Mouse (Mus musculus) cerebellum, adult 2 months (tissue): ENCODE data around the gene Spint1. TPM values are rescaled to one million over a fixed set of nuclear protein-coding genes. Genes with fewer than 3 reads are reported as not detected.
A peak's percentile ranks its signal among the peaks of the same experiment; 100 is the strongest.

Experiments
- DNase-seq, 2 experiments: peaks; one replicate each; pipeline ENCODE4 v3.0.0; 2021
- H3K27ac ChIP-seq: fragments of 200-500 bp; 2 replicates; pipeline ENCODE4 v1.5.1; 2012; ENCODE audit warnings: low read length, control low read depth, inconsistent platforms; ENCODE audit not compliant: insufficient read depth
- H3K27me3 ChIP-seq: fragments of 200-500 bp; 2 replicates; pipeline ENCODE4 v1.6.1; 2012; ENCODE audit warnings: inconsistent platforms, mild to moderate bottlenecking, low read length, moderate library complexity; ENCODE audit not compliant: control insufficient read depth, insufficient read depth
- H3K4me1 ChIP-seq: fragments of 200-500 bp; 2 replicates; pipeline ENCODE4 v1.6.1; 2011; ENCODE audit warnings: low read length; ENCODE audit not compliant: control insufficient read depth, insufficient read depth
- H3K4me3 ChIP-seq: fragments of 200-500 bp; replicated peaks from 2 replicates; pipeline ENCODE3; 2011; ENCODE audit warnings: mild to moderate bottlenecking, low read depth, low read length, control low read depth; ENCODE audit not compliant: insufficient read depth
- CTCF ChIP-seq: fragments of 200-500 bp; IDR thresholded peaks from 2 replicates; pipeline ENCODE4 v1.5.1; 2011; ENCODE audit warnings: low read depth, mild to moderate bottlenecking, control low read depth, low read length, moderate library complexity, borderline replicate concordance; ENCODE audit not compliant: insufficient read depth
- POLR2A ChIP-seq: fragments of 200-500 bp; IDR thresholded peaks from 2 replicates; pipeline ENCODE4 v1.6.1; 2011; ENCODE audit warnings: low read length, control low read depth, borderline replicate concordance; ENCODE audit not compliant: insufficient read depth
- WGBS: fragments of 180-500 bp; shearing (Covaris S2); methylation state at CpG from one replicate; pipeline ENCODE4 v1.1.7; 2018; 5-methylcytosine and 5-hydroxymethylcytosine counted together
- polyA plus RNA-seq: library from polyadenylated mRNA; depleted of rRNA; stranded (reverse); fragments of >200 nt; gene quantifications from 2 replicates; pipeline ENCODE4 v1.2.3, GENCODE M21; 2012

The Spint1 gene
- polyA plus RNA-seq, 1 experiment: 0.61 TPM

DNA sequence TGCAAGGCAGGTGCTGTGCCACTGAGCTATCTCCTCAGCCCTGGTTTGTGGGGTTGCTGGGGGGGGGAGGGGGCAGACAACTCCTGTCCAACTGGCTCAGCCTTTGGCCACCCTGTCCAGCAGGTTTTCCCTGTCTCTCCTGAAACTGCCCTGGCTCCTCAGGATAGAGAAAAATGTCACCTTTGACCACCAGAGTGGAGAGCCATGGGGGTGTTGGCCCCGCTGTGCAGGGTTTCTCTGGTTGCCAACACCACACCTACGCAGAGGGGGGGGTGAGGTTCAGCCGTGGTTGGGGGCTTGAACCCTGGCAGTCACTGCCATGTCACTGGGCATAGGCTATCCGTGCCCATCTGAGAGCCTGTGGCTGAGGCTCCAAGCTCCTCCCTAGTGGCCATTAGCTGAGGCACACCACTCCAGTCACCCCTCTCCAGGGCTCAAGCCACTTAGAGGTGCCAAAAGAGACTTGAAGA is 12.5 kb downstream of the Spint1 start:
- TF ChIP-seq POLR2A (no peak), CTCF (no peak)
- WGBS: 66% methylated on average over 4 of the region's 4 CpGs
- H3K27ac ChIP-seq: no peak overlapping the region
- no peak for DNase-seq
- peaks cover 3% of the 10 kb centered on the region; the same call in 1 of the 2 replicates for H3K4me1 ChIP-seq
- no peak overlapping the region for H3K4me3 ChIP-seq
- no peaks in the 10 kb centered on the region for H3K27me3 ChIP-seq

GRCm38 (mm10) chr2:119250377-119250776 is 13.2 kb downstream of the Spint1 start:
- Histone ChIP-seq H3K27me3 (no peaks in the 10 kb centered on the region), H3K4me1 (peaks cover 3% of the 10 kb centered on the region; the same call in 1 of the 2 replicates), H3K4me3 (no peak overlapping the region), H3K27ac (no peak overlapping the region)
- TF ChIP-seq POLR2A (no peak), CTCF (no peak)
- WGBS: 41% methylated on average over 5 of the region's 5 CpGs
- peak; percentile 22 to 42 for DNase-seq

- peak; percentile 82 to 89 for DNase-seq
- Histone ChIP-seq H3K27ac (no peak overlapping the region), H3K27me3 (no peaks in the 10 kb centered on the region), H3K4me3 (peak overlapping the region; percentile 4), H3K4me1 (peaks cover 3% of the 10 kb centered on the region; the same call in 1 of the 2 replicates)
- TF ChIP-seq CTCF (peak; percentile 89), POLR2A (no peak)
- 17% methylated on average over 11 of the region's 11 CpGs for WGBS
Measured at GRCm38 (mm10) chr2:119250826-119251478, 13.8 kb downstream of the Spint1 start.

DNA sequence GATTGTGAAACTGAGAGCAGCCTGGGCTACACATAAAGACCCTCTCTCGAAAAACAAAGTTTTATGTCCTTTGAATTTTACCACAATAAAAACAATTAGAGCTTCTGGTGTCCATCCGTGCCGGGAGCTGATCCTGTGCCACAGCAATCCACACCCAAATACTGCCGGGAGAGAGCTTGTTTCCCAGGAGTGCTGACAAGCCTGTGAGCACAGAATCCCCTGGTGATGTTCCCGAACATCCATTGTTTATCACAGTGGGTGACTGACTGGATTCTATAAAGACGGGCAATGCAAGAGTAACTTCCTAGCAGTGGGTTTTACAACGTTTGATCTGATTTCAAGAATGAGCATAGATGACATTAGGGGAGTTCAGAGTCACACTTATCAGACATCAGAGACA is 17.8 kb downstream of the Spint1 start:
- TF ChIP-seq POLR2A (no peak), CTCF (no peak)
- DNase-seq: no peak
- no peak overlapping the region for H3K4me3 ChIP-seq
- no peak overlapping the region for H3K27ac ChIP-seq
- 6% methylated on average over 7 of the region's 7 CpGs for WGBS
- no peaks in the 10 kb centered on the region for H3K27me3 ChIP-seq
- peaks cover 3% of the 10 kb centered on the region; the same call in 1 of the 2 replicates for H3K4me1 ChIP-seq

DNA sequence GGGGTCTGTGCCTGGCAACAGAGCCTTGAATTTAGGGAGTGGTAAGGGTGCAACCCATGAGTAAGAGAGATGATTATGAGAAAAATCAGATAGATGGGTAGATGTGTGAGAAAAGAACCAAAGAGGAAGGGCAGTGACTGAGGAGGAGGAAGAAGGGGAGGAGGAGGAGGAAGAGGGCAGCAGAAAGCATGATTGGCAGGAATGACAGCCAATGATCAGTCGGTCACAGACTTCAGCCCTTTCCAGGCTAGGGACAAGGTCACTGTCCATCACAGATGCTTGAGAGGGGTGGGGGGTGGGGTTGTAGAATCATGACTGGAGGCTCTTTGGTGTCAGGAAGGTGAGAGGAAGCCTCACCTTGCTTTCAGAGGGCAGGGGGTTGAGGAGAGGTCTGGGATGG is 23.4 kb downstream of the Spint1 start:
- no peak for TF ChIP-seq POLR2A
- TF ChIP-seq CTCF: no peak
- 90% methylated on average over 1 of the region's 1 CpGs for WGBS
- H3K27me3 ChIP-seq: no peaks in the 10 kb centered on the region
- no peak overlapping the region for H3K27ac ChIP-seq
- 0 out of 2 replicates have a peak, but pooled peaks cover 4% of the 10 kb centered on the region for H3K4me1 ChIP-seq
- DNase-seq: no peak
- H3K4me3 ChIP-seq: no peak overlapping the region

- no peak for DNase-seq
- no peak overlapping the region for H3K27ac ChIP-seq
- no peak overlapping the region for H3K4me3 ChIP-seq
- 5% methylated on average over 2 of the region's 2 CpGs for WGBS
- H3K4me1 ChIP-seq: 0 out of 2 replicates have a peak, but pooled peaks cover 4% of the 10 kb centered on the region
- TF ChIP-seq CTCF (no peak), POLR2A (no peak)
- H3K27me3 ChIP-seq: no peaks in the 10 kb centered on the region
Measured at GRCm38 (mm10) chr2:119261326-119261725, 24.2 kb downstream of the Spint1 start.

GRCm38 (mm10) chr2:119262978-119263377 is 25.8 kb downstream of the Spint1 start:
- Histone ChIP-seq H3K27me3 (no peaks in the 10 kb centered on the region), H3K4me3 (no peak overlapping the region), H3K27ac (no peak overlapping the region), H3K4me1 (0 out of 2 replicates have a peak, but pooled peaks cover 4% of the 10 kb centered on the region)
- 14% methylated on average over 8 of the region's 8 CpGs for WGBS
- DNase-seq: peak in 1 of 2 experiments; percentile 33
- no peak for TF ChIP-seq CTCF
- TF ChIP-seq POLR2A: no peak

- TF ChIP-seq POLR2A (no peak), CTCF (no peak)
- Histone ChIP-seq H3K27me3 (no peaks in the 10 kb centered on the region), H3K4me1 (0 out of 2 replicates have a peak, but pooled peaks cover 4% of the 10 kb centered on the region), H3K4me3 (no peak overlapping the region), H3K27ac (no peak overlapping the region)
- DNase-seq: no peak
- 81% methylated on average over 5 of the region's 5 CpGs for WGBS
Measured at GRCm38 (mm10) chr2:119263813-119264212, 26.7 kb downstream of the Spint1 start.
